Mouse (Mus musculus) neural tube, embryonic 12.5 days (tissue): ENCODE results near the gene A630076J17Rik. TPM values are rescaled to one million over a fixed set of nuclear protein-coding genes. Genes with fewer than 3 reads are reported as not detected.

ENCODE experiments used
- ATAC-seq: fragments of 200-750 bp; cut with Nextera tagmentation; 2 replicates; pipeline ENCODE4 v1.8.0; 2017; ENCODE audit warnings: low read depth, mild to moderate bottlenecking, moderate TSS enrichment, moderate library complexity; ENCODE audit not compliant: low FRiP score
- H3K27ac ChIP-seq: fragments of 300-500 bp; sonication (generic); 2 replicates; pipeline ENCODE4 v1.5.1; 2016
- H3K27me3 ChIP-seq: fragments of 300-500 bp; sonication (generic); replicated peaks from 2 replicates; pipeline ENCODE4 v1.6.1; 2016; ENCODE audit warnings: mild to moderate bottlenecking
- H3K36me3 ChIP-seq: fragments of 300-500 bp; sonication (generic); 2 replicates; pipeline ENCODE4 v1.6.1; 2016; ENCODE audit warnings: mild to moderate bottlenecking
- H3K4me1 ChIP-seq: fragments of 300-500 bp; sonication (generic); 2 replicates; pipeline ENCODE4 v1.6.1; 2016
- H3K4me2 ChIP-seq: fragments of 300-500 bp; sonication (generic); replicated peaks from 2 replicates; pipeline ENCODE4 v1.6.1; 2016; ENCODE audit warnings: mild to moderate bottlenecking
- H3K4me3 ChIP-seq: fragments of 300-500 bp; sonication (generic); 2 replicates; pipeline ENCODE4 v1.5.1; 2016
- H3K9ac ChIP-seq: fragments of 300-500 bp; sonication (generic); 2 replicates; pipeline ENCODE4 v1.6.1; 2016; ENCODE audit warnings: mild to moderate bottlenecking
- H3K9me3 ChIP-seq: fragments of 300-500 bp; sonication (generic); 2 replicates; pipeline ENCODE4 v1.6.1; 2016; ENCODE audit warnings: mild to moderate bottlenecking
- WGBS: fragments of 180-500 bp; shearing (Covaris S2); methylation state at CpG from one replicate; pipeline ENCODE4 v1.1.7; 2016; 5-methylcytosine and 5-hydroxymethylcytosine counted together
- polyA plus RNA-seq: library from polyadenylated mRNA; unstranded; fragments of >200 nt; fragmentation: Nextera tagmentation; extraction: Ambion mirVana; gene quantifications from 2 replicates; pipeline ENCODE4 v1.2.1, GENCODE M21; 2016

A630076J17Rik gene
- not detected in 2 replicates for polyA plus RNA-seq

GRCm38 (mm10) chr3:107230527-107230926, at the start of gene A630076J17Rik:
Gene A630076J17Rik (plus strand): TSS chr3:107230614.
- no peak within 1 kb of the TSS for H3K9ac ChIP-seq
- no peaks in the 10 kb centered on the region for H3K4me1 ChIP-seq
- no peaks in the 10 kb centered on the region for H3K36me3 ChIP-seq
- WGBS: 57% methylated on average over 1 of the region's 1 CpGs
- no peaks in the 10 kb centered on the region for H3K27me3 ChIP-seq
- no peak within 1 kb of the TSS for H3K4me3 ChIP-seq
- H3K9me3 ChIP-seq: no peaks in the 10 kb centered on the region
- H3K4me2 ChIP-seq: no peak within 1 kb of the TSS
- ATAC-seq: no peak
- H3K27ac ChIP-seq: no peak within 1 kb of the TSS

GRCm38 (mm10) chr3:107180860-107181259, 49.6 kb upstream of the A630076J17Rik start:
- 74% methylated on average over 2 of the region's 2 CpGs for WGBS
- no peaks in the 10 kb centered on the region for H3K36me3 ChIP-seq
- H3K27ac ChIP-seq: no peak overlapping the region
- ATAC-seq: no peak
- peaks cover 2% of the 10 kb centered on the region; the same call in 1 of the 2 replicates for H3K4me1 ChIP-seq
- no peaks in the 10 kb centered on the region for H3K27me3 ChIP-seq
- no peaks in the 10 kb centered on the region for H3K9me3 ChIP-seq
- no peak overlapping the region for H3K4me3 ChIP-seq
- H3K4me2 ChIP-seq: no peak overlapping the region
- no peak overlapping the region for H3K9ac ChIP-seq

GRCm38 (mm10) chr3:107182756-107183155, 47.7 kb upstream of the A630076J17Rik start, which contains the start of gene Kcna10:
Gene Kcna10 (plus strand): TSS chr3:107183056.
- H3K4me2 ChIP-seq: no peak within 1 kb of the TSS
- no peak for ATAC-seq
- no peaks in the 10 kb centered on the region for H3K27me3 ChIP-seq
- no peak within 1 kb of the TSS for H3K9ac ChIP-seq
- no peaks in the 10 kb centered on the region for H3K4me1 ChIP-seq
- no peaks in the 10 kb centered on the region for H3K36me3 ChIP-seq
- H3K9me3 ChIP-seq: no peaks in the 10 kb centered on the region
- no peak within 1 kb of the TSS for H3K27ac ChIP-seq
- H3K4me3 ChIP-seq: no peak within 1 kb of the TSS
- WGBS: 89% methylated on average over 1 of the region's 1 CpGs

- H3K4me2 ChIP-seq: no peak overlapping the region
- H3K9ac ChIP-seq: no peak overlapping the region
- WGBS: 84% methylated on average over 3 of the region's 3 CpGs
- ATAC-seq: no peak
- H3K4me1 ChIP-seq: no peaks in the 10 kb centered on the region
- H3K27ac ChIP-seq: no peak overlapping the region
- no peaks in the 10 kb centered on the region for H3K9me3 ChIP-seq
- H3K4me3 ChIP-seq: no peak overlapping the region
- no peaks in the 10 kb centered on the region for H3K36me3 ChIP-seq
- no peaks in the 10 kb centered on the region for H3K27me3 ChIP-seq
These were observed 47.2 kb upstream of the A630076J17Rik start for GRCm38 (mm10) chr3:107183178-107183577.

GRCm38 (mm10) chr3:107185597-107185996, 44.8 kb upstream of the A630076J17Rik start:
- Histone ChIP-seq H3K27ac (no peak overlapping the region), H3K4me3 (no peak overlapping the region), H3K9ac (no peak overlapping the region), H3K4me1 (no peaks in the 10 kb centered on the region), H3K9me3 (no peaks in the 10 kb centered on the region), H3K4me2 (no peak overlapping the region), H3K27me3 (no peaks in the 10 kb centered on the region), H3K36me3 (no peaks in the 10 kb centered on the region)
- no peak for ATAC-seq
- 80% methylated on average over 3 of the region's 3 CpGs for WGBS

GRCm38 (mm10) chr3:107187022-107187421, 43.4 kb upstream of the A630076J17Rik start:
- H3K36me3 ChIP-seq: no peaks in the 10 kb centered on the region
- H3K4me3 ChIP-seq: no peak overlapping the region
- 84% methylated on average over 4 of the region's 4 CpGs for WGBS
- no peak overlapping the region for H3K27ac ChIP-seq
- no peaks in the 10 kb centered on the region for H3K9me3 ChIP-seq
- no peak overlapping the region for H3K4me2 ChIP-seq
- H3K9ac ChIP-seq: no peak overlapping the region
- H3K27me3 ChIP-seq: no peaks in the 10 kb centered on the region
- ATAC-seq: no peak
- H3K4me1 ChIP-seq: no peaks in the 10 kb centered on the region

- Histone ChIP-seq H3K4me3 (no peak overlapping the region), H3K36me3 (no peaks in the 10 kb centered on the region), H3K9ac (no peak overlapping the region), H3K4me1 (no peaks in the 10 kb centered on the region), H3K9me3 (no peaks in the 10 kb centered on the region), H3K27me3 (no peaks in the 10 kb centered on the region), H3K27ac (no peak overlapping the region), H3K4me2 (no peak overlapping the region)
- 46% methylated on average over 6 of the region's 6 CpGs for WGBS
- ATAC-seq: peak; percentile 71; the same call in 1 of the 2 replicates
These were observed 42.1 kb upstream of the A630076J17Rik start for GRCm38 (mm10) chr3:107188226-107188899.

GRCm38 (mm10) chr3:107201310-107202180, 28.9 kb upstream of the A630076J17Rik start:
- Histone ChIP-seq H3K27me3 (no peaks in the 10 kb centered on the region), H3K36me3 (no peaks in the 10 kb centered on the region), H3K4me2 (no peak overlapping the region), H3K27ac (no peak overlapping the region), H3K9ac (no peak overlapping the region), H3K4me1 (peaks cover 3% of the 10 kb centered on the region), H3K4me3 (no peak overlapping the region), H3K9me3 (no peaks in the 10 kb centered on the region)
- 35% methylated on average over 9 of the region's 9 CpGs for WGBS
- no peak for ATAC-seq

- H3K4me2 ChIP-seq: no peak overlapping the region
- no peaks in the 10 kb centered on the region for H3K9me3 ChIP-seq
- H3K4me3 ChIP-seq: no peak overlapping the region
- H3K27me3 ChIP-seq: no peaks in the 10 kb centered on the region
- H3K9ac ChIP-seq: no peak overlapping the region
- WGBS: 89% methylated on average over 3 of the region's 3 CpGs
- no peaks in the 10 kb centered on the region for H3K36me3 ChIP-seq
- no peak overlapping the region for H3K27ac ChIP-seq
- ATAC-seq: no peak
- H3K4me1 ChIP-seq: peaks cover 21% of the 10 kb centered on the region
These were observed 26.0 kb upstream of the A630076J17Rik start for GRCm38 (mm10) chr3:107204413-107204812.

- Histone ChIP-seq H3K9me3 (no peaks in the 10 kb centered on the region), H3K36me3 (no peaks in the 10 kb centered on the region), H3K9ac (no peak overlapping the region), H3K4me2 (no peak overlapping the region), H3K4me1 (peaks cover 21% of the 10 kb centered on the region), H3K27ac (no peak overlapping the region), H3K4me3 (no peak overlapping the region), H3K27me3 (no peaks in the 10 kb centered on the region)
- no peak for ATAC-seq
These were observed 25.2 kb upstream of the A630076J17Rik start for GRCm38 (mm10) chr3:107205170-107205569.

GRCm38 (mm10) chr3:107205994-107206393, 24.4 kb upstream of the A630076J17Rik start:
- no peak overlapping the region for H3K9ac ChIP-seq
- no peaks in the 10 kb centered on the region for H3K36me3 ChIP-seq
- ATAC-seq: no peak
- WGBS: 18% methylated on average over 4 of the region's 4 CpGs
- no peak overlapping the region for H3K27ac ChIP-seq
- H3K4me1 ChIP-seq: peaks cover 21% of the 10 kb centered on the region
- no peaks in the 10 kb centered on the region for H3K9me3 ChIP-seq
- no peaks in the 10 kb centered on the region for H3K27me3 ChIP-seq
- H3K4me2 ChIP-seq: no peak overlapping the region
- H3K4me3 ChIP-seq: no peak overlapping the region

- 38% methylated on average over 4 of the region's 4 CpGs for WGBS
- ATAC-seq: peak; percentile 31
These were observed 23.8 kb upstream of the A630076J17Rik start for GRCm38 (mm10) chr3:107206490-107207150.

More at GRCm38 (mm10) chr3:107206490-107207150, 23.8 kb upstream of the A630076J17Rik start:
- Histone ChIP-seq H3K9me3 (no peaks in the 10 kb centered on the region), H3K27me3 (no peaks in the 10 kb centered on the region), H3K4me1 (peaks cover 21% of the 10 kb centered on the region), H3K9ac (no peak overlapping the region), H3K4me3 (no peak overlapping the region), H3K4me2 (no peak overlapping the region), H3K36me3 (no peaks in the 10 kb centered on the region), H3K27ac (no peak overlapping the region)
